Mouse (Mus musculus) liver, postnatal 0 days (tissue): ENCODE data around the gene Foxk1.

ENCODE experiments used
- CTCF ChIP-seq: sonication (generic); IDR thresholded peaks from 2 replicates; pipeline ENCODE4 v1.5.1; 2016; ENCODE audit warnings: antibody characterized with exemption, low read depth
- EP300 ChIP-seq: IDR thresholded peaks from 2 replicates; pipeline ENCODE4 v1.6.1; 2016; ENCODE audit warnings: antibody characterized with exemption, low read depth, mild to moderate bottlenecking

DNA sequence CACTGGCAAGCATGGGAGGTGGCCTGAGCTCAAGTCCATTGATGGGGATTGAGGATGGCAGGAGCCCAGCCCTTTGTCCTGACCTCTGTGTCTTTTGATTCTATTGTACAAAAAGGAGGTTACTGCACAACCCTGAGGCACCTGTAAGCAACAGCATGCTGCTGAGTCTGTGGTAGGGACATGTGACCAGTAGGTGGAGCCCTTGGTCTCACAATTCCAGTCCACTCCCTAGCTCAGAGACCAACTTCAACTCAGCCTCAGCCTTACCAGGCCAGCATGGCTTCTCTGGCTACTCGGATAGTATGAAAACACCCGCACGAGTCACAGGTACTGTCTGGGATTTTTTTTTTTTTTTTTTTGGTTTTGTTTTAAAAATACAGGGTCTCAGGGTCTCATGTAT lies 101.1 kb downstream of the Foxk1 start:
- TF ChIP-seq CTCF (peak; percentile 81), EP300 (no peak)
